Mouse (Mus musculus) limb, embryonic 14.5 days (tissue): ENCODE results near the gene Gp1bb. TPM values are rescaled to one million over a fixed set of nuclear protein-coding genes. Genes with fewer than 3 reads are reported as not detected.

Experiments
- ATAC-seq: fragments of 200-750 bp; cut with Nextera tagmentation; 2 replicates; pipeline ENCODE4 v1.8.0; 2017; ENCODE audit warnings: low read depth, moderate number of reproducible peaks, moderate TSS enrichment; ENCODE audit not compliant: low FRiP score
- DNase-seq: peaks from one replicate; pipeline ENCODE4 v3.0.0-alpha.2; 2015; ENCODE audit warnings: low spot score
- H3K27ac ChIP-seq: fragments of 300-500 bp; sonication (generic); replicated peaks from 2 replicates; pipeline ENCODE4 v1.5.1; 2014; ENCODE audit warnings: low read depth, mild to moderate bottlenecking, low read length, moderate library complexity, mixed read lengths
- H3K27me3 ChIP-seq: fragments of 300-500 bp; sonication (generic); 2 replicates; pipeline ENCODE4 v1.6.1; 2014; ENCODE audit warnings: low read length, mixed read lengths; ENCODE audit not compliant: control insufficient read depth, insufficient read depth
- H3K36me3 ChIP-seq: fragments of 300-500 bp; sonication (generic); 2 replicates; pipeline ENCODE4 v1.6.1; 2014; ENCODE audit warnings: mild to moderate bottlenecking, low read length, moderate library complexity, mixed read lengths; ENCODE audit not compliant: control insufficient read depth, insufficient read depth
- H3K4me1 ChIP-seq: fragments of 300-500 bp; sonication (generic); 2 replicates; pipeline ENCODE4 v1.6.1; 2014; ENCODE audit warnings: antibody characterized with exemption, low read length, mixed read lengths; ENCODE audit not compliant: control insufficient read depth, insufficient read depth
- H3K4me2 ChIP-seq: fragments of 300-500 bp; sonication (generic); replicated peaks from 2 replicates; pipeline ENCODE4 v1.6.1; 2014; ENCODE audit warnings: low read depth, mild to moderate bottlenecking, low read length, moderate library complexity; ENCODE audit not compliant: severe bottlenecking
- H3K4me3 ChIP-seq: fragments of 300-500 bp; sonication (generic); replicated peaks from 2 replicates; pipeline ENCODE4 v1.5.1; 2014; ENCODE audit warnings: low read length
- H3K9ac ChIP-seq: fragments of 300-500 bp; sonication (generic); 2 replicates; pipeline ENCODE4 v1.6.1; 2014; ENCODE audit warnings: mild to moderate bottlenecking, low read depth, low read length, moderate library complexity; ENCODE audit not compliant: severe bottlenecking
- H3K9me3 ChIP-seq: fragments of 300-500 bp; sonication (generic); 2 replicates; pipeline ENCODE4 v1.6.1; 2016; ENCODE audit warnings: low read length; ENCODE audit not compliant: control insufficient read depth
- POLR2A ChIP-seq: fragments of 200-500 bp; IDR thresholded peaks from 2 replicates; pipeline ENCODE4 v1.8.0; 2012; ENCODE audit warnings: inconsistent platforms, mild to moderate bottlenecking, moderate library complexity, borderline replicate concordance; ENCODE audit not compliant: insufficient read depth, insufficient read length; ENCODE audit errors: extremely low read depth
- WGBS: fragments of 180-500 bp; shearing (Covaris S2); extraction: QIAGEN DNeasy Blood & Tissue Kit; methylation state at CpG from one replicate; pipeline ENCODE4 v1.1.7; 2014; 5-methylcytosine and 5-hydroxymethylcytosine counted together
- polyA plus RNA-seq, 2 experiments: library from polyadenylated mRNA; depleted of rRNA in 1 of 2; stranded (reverse) in 1 of 2; unstranded in 1 of 2; fragments of >200 nt; fragmentation: Nextera tagmentation in 1 of 2; extraction: Ambion mirVana in 1 of 2; gene quantifications; 2 replicates each; pipeline versions ENCODE4 v1.2.1 to v1.2.3; 2012 to 2014

Gp1bb gene
- polyA plus RNA-seq, 2 experiments = 3.0 to 4.3 TPM

GRCm38 (mm10) chr16:18628206-18628947 is 6.2 kb upstream of the Gp1bb start:
- DNase-seq (no peak), ATAC-seq (no peak)
- H3K9ac ChIP-seq = peak overlapping the region; percentile 86
- peaks cover 29% of the 10 kb centered on the region for H3K4me1 ChIP-seq
- H3K36me3 ChIP-seq = peaks cover 22% of the 10 kb centered on the region
- no peaks in the 10 kb centered on the region for H3K9me3 ChIP-seq
- 63% methylated on average over 7 of the region's 7 CpGs for WGBS
- no peak overlapping the region for H3K27ac ChIP-seq
- H3K4me2 ChIP-seq = peak overlapping the region; percentile 70
- peak overlapping the region; percentile 83 for H3K4me3 ChIP-seq
- peaks cover 27% of the 10 kb centered on the region for H3K27me3 ChIP-seq
- no peak for TF ChIP-seq POLR2A

GRCm38 (mm10) chr16:18627163-18627562 is 5.0 kb upstream of the Gp1bb start:
- Histone ChIP-seq H3K36me3 (peaks cover 34% of the 10 kb centered on the region), H3K9ac (no peak overlapping the region), H3K27ac (no peak overlapping the region), H3K27me3 (peaks cover 39% of the 10 kb centered on the region), H3K9me3 (no peaks in the 10 kb centered on the region), H3K4me2 (peak overlapping the region; percentile 92), H3K4me3 (peak overlapping the region; percentile 83; the same call in 1 of the 2 replicates), H3K4me1 (peaks cover 29% of the 10 kb centered on the region)
- DNase-seq = no peak
- 52% methylated on average over 3 of the region's 3 CpGs for WGBS
- ATAC-seq = no peak
- TF ChIP-seq POLR2A = no peak

GRCm38 (mm10) chr16:18626376-18626878 is 4.2 kb upstream of the Gp1bb start, which contains the start of gene Gm49601:
Gm49601 (minus strand) TSS chr16:18626427.
- Histone ChIP-seq H3K9ac (peak within 1 kb of the TSS; percentile 59), H3K36me3 (peaks cover 38% of the 10 kb centered on the region), H3K9me3 (no peaks in the 10 kb centered on the region), H3K4me1 (peaks cover 35% of the 10 kb centered on the region), H3K4me2 (peak within 1 kb of the TSS; percentile 92), H3K27me3 (peaks cover 46% of the 10 kb centered on the region), H3K27ac (no peak within 1 kb of the TSS), H3K4me3 (peak within 1 kb of the TSS; percentile 83)
- TF ChIP-seq POLR2A = no peak
- ATAC-seq (peak; percentile 45), DNase-seq (peak; percentile 70)
- 1% methylated on average over 31 of the region's 65 CpGs for WGBS

- DNase-seq = no peak
- Histone ChIP-seq H3K4me2 (peak overlapping the region; percentile 92), H3K4me1 (peaks cover 39% of the 10 kb centered on the region), H3K36me3 (peaks cover 38% of the 10 kb centered on the region), H3K27ac (no peak overlapping the region), H3K4me3 (peak overlapping the region; percentile 52), H3K9ac (peak overlapping the region; percentile 59), H3K27me3 (peaks cover 52% of the 10 kb centered on the region), H3K9me3 (no peaks in the 10 kb centered on the region)
- 14% methylated on average over 26 of the region's 26 CpGs for WGBS
- no peak for TF ChIP-seq POLR2A
- ATAC-seq = 0 out of 2 replicates have a peak, but pooled peaks have one; percentile 0
These were observed 3.6 kb upstream of the Gp1bb start for GRCm38 (mm10) chr16:18625791-18626311.

- TF ChIP-seq POLR2A = no peak
- Histone ChIP-seq H3K36me3 (peaks cover 38% of the 10 kb centered on the region), H3K27ac (no peak overlapping the region), H3K9me3 (no peaks in the 10 kb centered on the region), H3K9ac (no peak overlapping the region), H3K4me3 (no peak overlapping the region), H3K4me2 (no peak overlapping the region), H3K4me1 (peaks cover 40% of the 10 kb centered on the region), H3K27me3 (peaks cover 59% of the 10 kb centered on the region)
- DNase-seq = no peak
- WGBS = 54% methylated on average over 14 of the region's 14 CpGs
- ATAC-seq = no peak
These were observed 2.9 kb upstream of the Gp1bb start for GRCm38 (mm10) chr16:18625097-18625496.
